Mouse (Mus musculus) ES-E14 (cell line): ENCODE data around the gene Tmem159.

ENCODE experiments used
- CHD2 ChIP-seq: IDR thresholded peaks from 2 replicates; pipeline ENCODE4 v1.6.1; 2014; ENCODE audit warnings: mild to moderate bottlenecking, low read depth, low read length, inconsistent platforms
- HCFC1 ChIP-seq: IDR thresholded peaks from 2 replicates; pipeline ENCODE4 v1.6.1; 2012; ENCODE audit warnings: low read length, inconsistent platforms, borderline replicate concordance; ENCODE audit not compliant: insufficient read depth
- MAFK ChIP-seq: IDR thresholded peaks from 2 replicates; pipeline ENCODE4 v1.6.1; 2014; ENCODE audit warnings: mild to moderate bottlenecking, low read depth, low read length, inconsistent platforms; ENCODE audit not compliant: insufficient read depth
- ZC3H11A ChIP-seq: IDR thresholded peaks from 2 replicates; pipeline ENCODE4 v1.6.1; 2012; ENCODE audit warnings: low read depth, mild to moderate bottlenecking, inconsistent platforms, low read length, borderline replicate concordance
- ZNF384 ChIP-seq: IDR thresholded peaks from 2 replicates; pipeline ENCODE4 v1.6.1; 2012; ENCODE audit warnings: low read depth, low read length, inconsistent platforms

- TF ChIP-seq ZC3H11A (no peak), MAFK (no peak), CHD2 (no peak), ZNF384 (no peak), HCFC1 (no peak)
Observed at GRCm38 (mm10) chr7:120163581-120164251, 61.6 kb downstream of the Tmem159 start.
